Mouse (Mus musculus) CH12.LX (cell line): ENCODE results near the gene Snx9. TPM values are rescaled to one million over a fixed set of nuclear protein-coding genes. Genes with fewer than 3 reads are reported as not detected.

Source experiments
- DNase-seq: peaks from one replicate; pipeline ENCODE4 v3.0.0-alpha.2; 2013; ENCODE audit errors: extremely low read depth
- H3K27ac ChIP-seq: 2 replicates; pipeline ENCODE4 v1.5.1; 2012; ENCODE audit warnings: low read depth, mild to moderate bottlenecking, control low read depth, moderate library complexity; ENCODE audit not compliant: insufficient read depth
- H3K27me3 ChIP-seq: replicated peaks from 2 replicates; pipeline ENCODE3; 2012; ENCODE audit warnings: inconsistent platforms
- H3K36me3 ChIP-seq, 2 experiments: replicated peaks in 1 of 2; 2 replicates each; pipeline versions ENCODE3 to v1.6.1; 2012; ENCODE audit warnings: inconsistent platforms in 1 of 2, low read length in 1 of 2, mild to moderate bottlenecking in 1 of 2, mixed read lengths in 1 of 2, moderate library complexity in 1 of 2; ENCODE audit not compliant: control insufficient read depth in 1 of 2, insufficient read depth in 1 of 2
- H3K4me1 ChIP-seq, 2 experiments: 2 replicates each; pipeline ENCODE4 v1.6.1; 2012; ENCODE audit warnings: inconsistent platforms in 1 of 2, moderate library complexity in 1 of 2; ENCODE audit not compliant: insufficient read depth in 2 of 2, control insufficient read depth in 1 of 2
- H3K4me2 ChIP-seq: 2 replicates; pipeline ENCODE4 v1.6.1; 2012; ENCODE audit warnings: low read depth, mild to moderate bottlenecking, control low read depth; ENCODE audit not compliant: poor library complexity, insufficient read depth, severe bottlenecking
- H3K4me3 ChIP-seq, 3 experiments: fragments of 150-350 bp in 1 of 3; sonication (generic) in 1 of 3; replicated peaks in 1 of 3; 2 replicates each; pipeline versions ENCODE3 to v1.5.1; 2011 to 2012; ENCODE audit warnings: low read depth in 2 of 3, low read length in 2 of 3, mild to moderate bottlenecking in 2 of 3, moderate library complexity in 2 of 3, control low read depth in 1 of 3, improper control_type of control experiment in 1 of 3, inconsistent platforms in 1 of 3, mixed read lengths in 1 of 3; ENCODE audit not compliant: poor library complexity in 1 of 3
- H3K79me2 ChIP-seq: replicated peaks from 2 replicates; pipeline ENCODE4 v1.6.1; 2012; ENCODE audit warnings: mild to moderate bottlenecking, moderate library complexity; ENCODE audit not compliant: control insufficient read depth, poor library complexity, insufficient read depth, severe bottlenecking; ENCODE audit errors: extremely low read depth
- H3K9ac ChIP-seq: 2 replicates; pipeline ENCODE4 v1.6.1; 2012; ENCODE audit warnings: low read depth, mild to moderate bottlenecking, control low read depth, moderate library complexity; ENCODE audit not compliant: insufficient read depth
- H3K9me3 ChIP-seq: replicated peaks from 2 replicates; pipeline ENCODE3; 2012; ENCODE audit warnings: low read length, inconsistent platforms, mixed read lengths
- CTCF ChIP-seq, 2 experiments: IDR thresholded peaks in 1 of 2; conservative IDR thresholded peaks in 1 of 2; 2 replicates each; pipeline ENCODE4 v1.5.1; 2011 to 2012; ENCODE audit warnings: low read depth in 2 of 2, low read length in 2 of 2, improper control_type of control experiment in 1 of 2, inconsistent platforms in 1 of 2, mild to moderate bottlenecking in 1 of 2, moderate library complexity in 1 of 2
- EP300 ChIP-seq: IDR thresholded peaks from 2 replicates; pipeline ENCODE4 v1.6.1; 2011; ENCODE audit warnings: low read length, improper control_type of control experiment
- ETS1 ChIP-seq: conservative IDR thresholded peaks from 2 replicates; pipeline ENCODE4 v1.6.1; 2012; ENCODE audit warnings: low read depth, mild to moderate bottlenecking, inconsistent platforms, low read length, improper control_type of control experiment, moderate library complexity
- JUND ChIP-seq: conservative IDR thresholded peaks from 2 replicates; pipeline ENCODE4 v1.6.1; 2011; ENCODE audit warnings: low read depth, low read length, improper control_type of control experiment
- MEF2A ChIP-seq: IDR thresholded peaks from 2 replicates; pipeline ENCODE4 v1.6.1; 2014; ENCODE audit warnings: low read depth, mild to moderate bottlenecking, inconsistent platforms, low read length, improper control_type of control experiment, borderline replicate concordance
- MXI1 ChIP-seq: IDR thresholded peaks from 2 replicates; pipeline ENCODE4 v1.6.1; 2011; ENCODE audit warnings: mild to moderate bottlenecking, low read depth, low read length, improper control_type of control experiment
- MYC ChIP-seq: IDR thresholded peaks from 2 replicates; pipeline ENCODE4 v1.6.1; 2011; ENCODE audit warnings: low read depth, mild to moderate bottlenecking, improper control_type of control experiment, low read length
- NELFE ChIP-seq: IDR thresholded peaks from 2 replicates; pipeline ENCODE4 v1.6.1; 2011; ENCODE audit warnings: low read depth, low read length, improper control_type of control experiment
- NRF1 ChIP-seq: IDR thresholded peaks from 2 replicates; pipeline ENCODE4 v1.6.1; 2014; ENCODE audit warnings: low read depth, mild to moderate bottlenecking, inconsistent platforms, low read length, improper control_type of control experiment, moderate library complexity
- PAX5 ChIP-seq: IDR thresholded peaks from 2 replicates; pipeline ENCODE4 v1.6.1; 2012; ENCODE audit warnings: low read length, inconsistent platforms, mixed read lengths
- POLR2A ChIP-seq: IDR thresholded peaks from 2 replicates; pipeline ENCODE4 v1.6.1; 2011; ENCODE audit warnings: low read depth, mild to moderate bottlenecking, improper control_type of control experiment, low read length
- RCOR1 ChIP-seq: conservative IDR thresholded peaks from 2 replicates; pipeline ENCODE4 v1.6.1; 2012; ENCODE audit warnings: low read depth, mild to moderate bottlenecking, inconsistent platforms, low read length, improper control_type of control experiment
- TCF12 ChIP-seq: IDR thresholded peaks from 2 replicates; pipeline ENCODE4 v1.6.1; 2014; ENCODE audit warnings: low read depth, mild to moderate bottlenecking, inconsistent platforms, low read length, improper control_type of control experiment
- USF1 ChIP-seq: IDR thresholded peaks from 2 replicates; pipeline ENCODE4 v1.6.1; 2014; ENCODE audit warnings: low read depth, mild to moderate bottlenecking, inconsistent platforms, low read length, improper control_type of control experiment
- ZKSCAN1 ChIP-seq: IDR thresholded peaks from 2 replicates; pipeline ENCODE4 v1.6.1; 2012; ENCODE audit warnings: low read depth, inconsistent platforms, low read length, improper control_type of control experiment, borderline replicate concordance
- dilution Hi-C: fragments of 300-500 bp; cut with MboI; formaldehyde crosslinking; loops from 2 replicates; pipeline ENCODE4 v1.14.3; 2020; ENCODE audit warnings: low sequenced_read_pairs; ENCODE audit not compliant: extremely low pct_unique_long_range_greater_than_20kb, extremely low pct_ligation_motif_present
- in situ Hi-C: fragments of 300-500 bp; cut with MboI; formaldehyde crosslinking; loops from 3 replicates; pipeline ENCODE4 v1.14.3; 2019; ENCODE audit warnings: low sequenced_read_pairs, low pct_ligation_motif_present, low pct_unique_long_range_greater_than_20kb, mixed read lengths
- polyA plus RNA-seq: library from polyadenylated mRNA; unstranded; fragments of >175 nt; gene quantifications from 2 replicates; pipeline ENCODE4 v1.2.1, GENCODE M21; 2012; ENCODE audit warnings: low read depth; ENCODE audit not compliant: insufficient read length
- total RNA-seq, 2 experiments: library from RNA; depleted of rRNA; stranded (reverse); fragments of 300-350 nt in 1 of 2; fragments of >200 nt in 1 of 2; gene quantifications; 2 replicates each; pipeline ENCODE4 v1.2.3; 2012 to 2014

Gene Snx9
- total and polyA plus RNA-seq, 3 experiments = 16.3 to 26.3 (median 17.1) TPM

- Histone ChIP-seq H3K4me3 (no peak overlapping the region), H3K27me3 (no peaks in the 10 kb centered on the region), H3K79me2 (no peaks in the 10 kb centered on the region), H3K4me2 (no peak overlapping the region), H3K9ac (no peak overlapping the region), H3K36me3 (no peaks in the 10 kb centered on the region), H3K4me1 (peaks cover 0 to 7% of the 10 kb centered on the region in 2 experiments; a peak in 1 of 4 replicates), H3K9me3 (no peaks in the 10 kb centered on the region), H3K27ac (no peak overlapping the region)
- no peak for TF ChIP-seq ZKSCAN1
- TF ChIP-seq PAX5 = no peak
- TF ChIP-seq MYC = no peak
- no peak for TF ChIP-seq USF1
- no peak for TF ChIP-seq MXI1
- no peak for TF ChIP-seq ETS1
- no peak for TF ChIP-seq EP300
- no peak for TF ChIP-seq RCOR1
- no peak for TF ChIP-seq NELFE
- TF ChIP-seq CTCF (conservative IDR thresholded peaks at IDR 0.05 in 1 of 2, IDR thresholded peaks at IDR 0.05 in 1 of 2; ENCODE audit: low read depth in 2 of 2, low read length in 2 of 2) = no peak
- TF ChIP-seq TCF12 = no peak
- dilution Hi-C loops = no loop called here
- DNase-seq = no peak
- in situ Hi-C loops = no loop called here
Measured at GRCm38 (mm10) chr17:5822541-5822940, 18.6 kb upstream of the Snx9 start.

DNA sequence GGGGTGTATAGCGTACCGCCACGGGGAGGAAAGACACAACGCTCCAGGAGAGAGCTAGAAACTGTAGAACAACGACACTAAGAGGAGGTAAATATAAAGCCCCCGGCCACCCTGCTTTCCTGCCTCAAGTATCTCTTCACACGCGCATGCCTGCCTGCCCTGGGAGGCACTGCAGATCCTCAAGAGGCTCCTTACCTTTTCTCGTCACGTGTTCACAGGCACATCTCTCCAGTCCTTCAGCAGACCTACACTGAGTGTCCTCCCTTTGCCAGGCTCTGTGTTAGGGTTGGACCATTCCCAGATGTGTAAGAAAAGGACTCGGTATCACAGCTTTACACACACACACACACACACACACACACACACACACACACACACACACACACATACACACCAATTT lies 18.1 kb upstream of the Snx9 start:
- Histone ChIP-seq H3K4me1 (peaks cover 0 to 7% of the 10 kb centered on the region in 2 experiments; a peak in 1 of 4 replicates), H3K9me3 (no peaks in the 10 kb centered on the region), H3K36me3 (no peaks in the 10 kb centered on the region), H3K79me2 (no peaks in the 10 kb centered on the region), H3K4me3 (no peak overlapping the region), H3K27me3 (no peaks in the 10 kb centered on the region), H3K4me2 (no peak overlapping the region), H3K9ac (no peak overlapping the region), H3K27ac (no peak overlapping the region)
- in situ Hi-C loops (no loop called here), dilution Hi-C loops (no loop called here)
- no peak for DNase-seq
- TF ChIP-seq NELFE (no peak), ETS1 (no peak), CTCF (conservative IDR thresholded peaks at IDR 0.05 in 1 of 2, IDR thresholded peaks at IDR 0.05 in 1 of 2; ENCODE audit: low read depth in 2 of 2, low read length in 2 of 2) (no peak), TCF12 (no peak), NRF1 (no peak)

DNA sequence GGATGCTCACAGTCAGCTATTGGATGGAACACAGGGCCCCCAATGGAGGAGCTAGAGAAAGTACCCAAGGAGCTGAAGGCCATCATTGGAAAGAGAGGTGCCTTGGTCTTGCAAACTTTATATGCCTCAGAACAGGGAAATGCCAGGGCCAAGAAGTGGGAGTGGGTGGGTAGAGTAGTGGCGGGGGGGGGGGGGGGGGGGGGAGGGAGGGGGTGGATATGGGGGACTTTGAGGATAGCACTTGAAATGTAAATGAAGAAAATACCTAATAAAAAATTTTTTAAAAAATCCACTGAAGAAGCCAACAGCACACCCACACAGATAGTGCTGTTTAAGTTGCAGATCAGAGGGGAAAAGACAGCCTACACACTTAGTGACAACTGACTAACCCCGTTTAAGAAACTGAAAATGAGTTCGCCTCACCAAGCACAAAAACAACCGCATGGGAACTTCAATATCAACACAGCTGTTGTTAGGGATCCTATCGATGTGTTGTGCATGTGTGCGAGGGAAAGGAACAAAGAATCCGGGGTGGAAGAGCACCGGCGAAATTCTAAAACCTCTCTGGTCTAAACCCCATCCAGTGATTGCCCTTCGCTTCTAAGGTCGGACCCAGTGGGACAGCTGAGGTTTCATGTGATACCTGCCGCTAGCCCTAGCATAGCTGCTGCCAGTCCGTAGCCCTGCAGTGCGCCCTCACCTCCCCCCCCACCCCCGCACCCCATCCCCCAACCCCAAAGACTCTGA lies 13.1 kb upstream of the Snx9 start:
- Histone ChIP-seq H3K4me2 (peak overlapping the region; percentile 95), H3K9me3 (no peaks in the 10 kb centered on the region), H3K4me1 (peaks cover 20 to 39% of the 10 kb centered on the region in 2 experiments), H3K4me3 (peak overlapping the region; percentile 30 to 51 (median 35)), H3K36me3 (peaks cover 0 to 2% of the 10 kb centered on the region in 2 experiments), H3K27me3 (no peaks in the 10 kb centered on the region), H3K9ac (peak overlapping the region; percentile 73), H3K27ac (peak overlapping the region; percentile 79), H3K79me2 (no peaks in the 10 kb centered on the region; the same call in 1 of the 2 replicates)
- in situ Hi-C loops (no loop called here), dilution Hi-C loops (no loop called here)
- peak; percentile 48 for DNase-seq
- TF ChIP-seq MEF2A (0 out of 2 replicates have a peak, but pooled peaks have one; percentile 5), JUND (no peak), POLR2A (0 out of 2 replicates have a peak, but pooled peaks have one; percentile 6)
